Mouse (Mus musculus): Measurements from ENCODE around the gene Ybx1.

Ybx1 gene

GRCm38 (mm10) chr4:119274627-119275026 is 19.8 kb downstream of the Ybx1 start:
- DNase-seq (ENCODE audit: low read depth, low spot score), result no peak

GRCm38 (mm10) chr4:119266606-119267005 is 27.8 kb downstream of the Ybx1 start:
- no peak for DNase-seq (ENCODE audit: low read depth, low spot score)

GRCm38 (mm10) chr4:119263459-119263858 is 30.9 kb downstream of the Ybx1 start:
- DNase-seq (ENCODE audit: low read depth, low spot score), result no peak

GRCm38 (mm10) chr4:119262483-119262882 is 31.9 kb downstream of the Ybx1 start:
- DNase-seq (ENCODE audit: low read depth, low spot score), result no peak

GRCm38 (mm10) chr4:119261087-119261713 is 33.2 kb downstream of the Ybx1 start:
- no peak for DNase-seq (ENCODE audit: low read depth, low spot score)

- no peak for DNase-seq (ENCODE audit: low read depth, low spot score)
Measured at GRCm38 (mm10) chr4:119259344-119260254, 34.8 kb downstream of the Ybx1 start.

- DNase-seq (ENCODE audit: low read depth, low spot score), result no peak
Measured at GRCm38 (mm10) chr4:119257083-119257482, 37.3 kb downstream of the Ybx1 start.

GRCm38 (mm10) chr4:119255351-119255750 is 39.1 kb downstream of the Ybx1 start, which contains the start of gene Cldn19:
Cldn19 (plus strand) TSS chr4:119255414.
- DNase-seq (ENCODE audit: low read depth, low spot score), result no peak

- DNase-seq (ENCODE audit: low read depth, low spot score), result no peak
Measured at GRCm38 (mm10) chr4:119254012-119254618, 40.3 kb downstream of the Ybx1 start.

GRCm38 (mm10) chr4:119252025-119252808 is 42.2 kb downstream of the Ybx1 start:
- no peak for DNase-seq (ENCODE audit: low read depth, low spot score)

- no peak for DNase-seq (ENCODE audit: low read depth, low spot score)
Measured at GRCm38 (mm10) chr4:119248407-119248965, 45.9 kb downstream of the Ybx1 start.

GRCm38 (mm10) chr4:119247462-119248235 is 46.8 kb downstream of the Ybx1 start:
- DNase-seq (ENCODE audit: low read depth, low spot score), result no peak

GRCm38 (mm10) chr4:119246688-119247225 is 47.6 kb downstream of the Ybx1 start:
- no peak for DNase-seq (ENCODE audit: low read depth, low spot score)

- DNase-seq (ENCODE audit: low read depth, low spot score), result no peak
Measured at GRCm38 (mm10) chr4:119245961-119246360, 48.4 kb downstream of the Ybx1 start.

- DNase-seq (ENCODE audit: low read depth, low spot score), result no peak
Measured at GRCm38 (mm10) chr4:119245556-119245955, 48.8 kb downstream of the Ybx1 start.

GRCm38 (mm10) chr4:119244468-119245240 is 49.8 kb downstream of the Ybx1 start:
- DNase-seq (ENCODE audit: low read depth, low spot score), result no peak

GRCm38 (mm10) chr4:119242571-119242970 is 51.8 kb downstream of the Ybx1 start:
- no peak for DNase-seq (ENCODE audit: low read depth, low spot score)

GRCm38 (mm10) chr4:119241664-119242063 is 52.7 kb downstream of the Ybx1 start:
- DNase-seq (ENCODE audit: low read depth, low spot score), result no peak

GRCm38 (mm10) chr4:119239181-119239682 is 55.2 kb downstream of the Ybx1 start:
- peak; percentile 54 for DNase-seq (ENCODE audit: low read depth, low spot score)

Measured in retina, adult 2 months (tissue).